Comparison of ENCODE assay signal across 36 mouse cellular contexts in the genomic region with DNA sequence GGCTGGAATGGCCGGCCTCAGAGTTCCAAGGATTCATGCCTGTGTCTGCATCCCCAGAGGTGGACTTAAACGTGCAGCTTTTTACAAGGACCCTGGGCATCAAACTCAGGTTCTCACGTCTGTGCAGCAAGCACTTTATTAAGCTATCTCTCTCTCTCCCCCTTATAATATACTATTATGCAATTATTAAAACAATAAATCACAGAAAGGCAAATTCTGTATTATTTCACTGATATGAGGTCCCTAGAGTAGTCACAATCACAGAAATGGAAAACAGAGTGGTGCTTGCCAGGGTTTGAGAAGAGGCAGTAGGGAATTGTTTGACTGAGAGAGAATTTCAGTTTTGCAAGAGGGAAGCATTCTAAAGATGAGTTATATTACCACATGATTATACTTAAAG. TPM values are rescaled to one million over a fixed set of nuclear protein-coding genes. Genes with fewer than 3 reads are reported as not detected.
A peak's percentile ranks its signal among the peaks of the same experiment; 100 is the strongest.
DNase-seq lines count a peak whose midpoint lies in the region; ATAC-seq and TF ChIP-seq lines count a peak whose summit lies in the region.
"Had no signal": no experiment of that assay in that cellular context is flagged by ENCODE, and none has a peak within 500 bp of the region (broad histone marks: within the 10 kb centered on the region; RNA-seq: fewer than 3 reads in every experiment).

No protein-coding gene starts in this region.

- TF ChIP-seq EP300 in stomach, postnatal 0 days (optimal IDR thresholded peaks at IDR 0.05), result no peak

- WGBS in stomach, embryonic 14.5 days, result 52% methylated on average over 3 of the region's 3 CpGs
- 56% methylated on average over 3 of the region's 3 CpGs for WGBS in stomach, postnatal 0 days
- WGBS in embryonic facial prominence, embryonic 13.5 days, result 32% methylated on average over 3 of the region's 3 CpGs
- WGBS in limb, embryonic 13.5 days, result 17% methylated on average over 3 of the region's 3 CpGs
- WGBS in forebrain, embryonic 16.5 days, result 62% methylated on average over 3 of the region's 3 CpGs

- TF ChIP-seq CTCF in stomach, postnatal 0 days (IDR thresholded peaks at IDR 0.05; ENCODE audit: low read depth), result no peak

- no peak for ATAC-seq in stomach, embryonic 14.5 days (ENCODE audit: insufficient number of reproducible peaks, insufficient read depth, low FRiP score, low read depth)
- no peak for ATAC-seq in stomach, postnatal 0 days (ENCODE audit: low FRiP score, low TSS enrichment)
- ATAC-seq in embryonic facial prominence, embryonic 13.5 days (ENCODE audit: insufficient number of reproducible peaks, insufficient read depth, low FRiP score, low TSS enrichment, low read depth), result no peak
- no peak for ATAC-seq in limb, embryonic 13.5 days (ENCODE audit: low FRiP score, low read depth)
- no peak for ATAC-seq in forebrain, embryonic 16.5 days
- ATAC-seq: activated CD4-positive, CD25-positive, alpha-beta regulatory T cell, adult 4 months; forebrain, embryonic 14.5 days; hindbrain, postnatal 0 days; intestine, embryonic 15.5 days; lung, postnatal 0 days; midbrain, embryonic 13.5 days had no signal

- no peak overlapping the region for H3K4me2 ChIP-seq in stomach, embryonic 14.5 days (replicated peaks; ENCODE audit: low read depth, low read length)
- no peak overlapping the region for H3K4me2 ChIP-seq in stomach, postnatal 0 days (replicated peaks; ENCODE audit: low read depth)
- H3K4me2 ChIP-seq in embryonic facial prominence, embryonic 13.5 days, result no peak overlapping the region
- no peak overlapping the region for H3K4me2 ChIP-seq in limb, embryonic 13.5 days (replicated peaks)
- no peak overlapping the region for H3K4me2 ChIP-seq in forebrain, embryonic 16.5 days (ENCODE audit: low read length)
- H3K4me2 ChIP-seq: hindbrain, embryonic 12.5 days; intestine, embryonic 15.5 days; liver, embryonic 13.5 days; midbrain, embryonic 13.5 days had no signal

- H3K4me3 ChIP-seq in stomach, embryonic 14.5 days (ENCODE audit: low read depth, low read length), result no peak overlapping the region
- no peak overlapping the region for H3K4me3 ChIP-seq in stomach, postnatal 0 days (ENCODE audit: low read depth, low read length)
- no peak overlapping the region for H3K4me3 ChIP-seq in embryonic facial prominence, embryonic 13.5 days
- no peak overlapping the region for H3K4me3 ChIP-seq in limb, embryonic 13.5 days
- no peak overlapping the region for H3K4me3 ChIP-seq in forebrain, embryonic 16.5 days (replicated peaks; ENCODE audit: low read length)
- H3K4me3 ChIP-seq: hindbrain, embryonic 12.5 days; intestine, embryonic 15.5 days; layer of hippocampus, adult 2 months; liver, embryonic 13.5 days; megakaryocyte, embryonic 14.5 days; midbrain, embryonic 13.5 days had no signal

- H3K4me1 ChIP-seq in stomach, embryonic 14.5 days (ENCODE audit: control insufficient read depth, insufficient read depth, low read length), result 0 out of 2 replicates have a peak, but pooled peaks cover 4% of the 10 kb centered on the region
- H3K4me1 ChIP-seq in stomach, postnatal 0 days (replicated peaks; ENCODE audit: control insufficient read depth, insufficient read depth), result no peaks in the 10 kb centered on the region
- H3K4me1 ChIP-seq in embryonic facial prominence, embryonic 13.5 days, result peaks cover 39% of the 10 kb centered on the region
- H3K4me1 ChIP-seq in limb, embryonic 13.5 days, result peaks cover 64% of the 10 kb centered on the region
- peaks cover 6% of the 10 kb centered on the region for H3K4me1 ChIP-seq in forebrain, embryonic 16.5 days (replicated peaks; ENCODE audit: control insufficient read depth, insufficient read depth, low read length)
- H3K4me1 ChIP-seq: liver, embryonic 13.5 days; megakaryocyte, embryonic 14.5 days had no signal

- no peaks in the 10 kb centered on the region for H3K27me3 ChIP-seq in stomach, embryonic 14.5 days (ENCODE audit: control insufficient read depth, insufficient read depth, low read length)
- H3K27me3 ChIP-seq in stomach, postnatal 0 days (ENCODE audit: control insufficient read depth, insufficient read depth, low read length), result no peaks in the 10 kb centered on the region
- no peaks in the 10 kb centered on the region for H3K27me3 ChIP-seq in embryonic facial prominence, embryonic 13.5 days
- H3K27me3 ChIP-seq in limb, embryonic 13.5 days, result no peaks in the 10 kb centered on the region
- H3K27me3 ChIP-seq in forebrain, embryonic 16.5 days (replicated peaks; ENCODE audit: control insufficient read depth, insufficient read depth, low read length), result no peaks in the 10 kb centered on the region
- H3K27me3 ChIP-seq: intestine, embryonic 15.5 days; liver, embryonic 13.5 days; midbrain, embryonic 13.5 days had no signal

- H3K27ac ChIP-seq in stomach, embryonic 14.5 days (ENCODE audit: low read length), result peak overlapping the region; percentile 15; the same call in 1 of the 2 replicates
- no peak overlapping the region for H3K27ac ChIP-seq in stomach, postnatal 0 days (replicated peaks)
- peak overlapping the region; percentile 71 for H3K27ac ChIP-seq in embryonic facial prominence, embryonic 13.5 days
- peak overlapping the region; percentile 69; the same call in 1 of the 2 replicates for H3K27ac ChIP-seq in limb, embryonic 13.5 days
- no peak overlapping the region for H3K27ac ChIP-seq in forebrain, embryonic 16.5 days (ENCODE audit: low read length)
- H3K27ac ChIP-seq: hindbrain, embryonic 12.5 days; hindbrain, postnatal 0 days; layer of hippocampus, adult 2 months; liver, embryonic 13.5 days; midbrain, embryonic 13.5 days had no signal

- H3K9ac ChIP-seq in stomach, embryonic 14.5 days (replicated peaks; ENCODE audit: low read depth, low read length), result no peak overlapping the region
- no peak overlapping the region for H3K9ac ChIP-seq in stomach, postnatal 0 days (ENCODE audit: low read length)
- H3K9ac ChIP-seq in embryonic facial prominence, embryonic 13.5 days, result no peak overlapping the region
- H3K9ac ChIP-seq in limb, embryonic 13.5 days, result no peak overlapping the region
- no peak overlapping the region for H3K9ac ChIP-seq in forebrain, embryonic 16.5 days (replicated peaks; ENCODE audit: low read depth, low read length)
- H3K9ac ChIP-seq: hindbrain, embryonic 12.5 days; intestine, embryonic 15.5 days; liver, embryonic 13.5 days; midbrain, embryonic 13.5 days had no signal

- DNase-seq in stomach, postnatal 0 days (ENCODE audit: low spot score), result no peak
- no peak for DNase-seq in layer of hippocampus, adult 9-11 months
- DNase-seq in thymus, postnatal 25 days, result no peak
- DNase-seq: adrenal gland, adult 2 months; adrenal gland, postnatal 36 days; B cell, adult 2 months; cerebellum, adult 2 months; cerebellum, postnatal 25 days; gastrocnemius, postnatal 36 days; kidney, adult 2 months; kidney, postnatal 36 days; layer of hippocampus, postnatal 36 days; left cerebral cortex, postnatal 4 days; liver, embryonic 13.5 days; lung, adult 18-20 months; lung, postnatal 4 days; right cerebral cortex, postnatal 25 days; thymus, adult 2 months; thymus, postnatal 4 days had no signal

- H3K9me3 ChIP-seq in stomach, embryonic 14.5 days (ENCODE audit: control insufficient read depth, low read depth, low read length), result no peaks in the 10 kb centered on the region
- H3K9me3 ChIP-seq in stomach, postnatal 0 days (ENCODE audit: control insufficient read depth, low read length), result no peaks in the 10 kb centered on the region
- no peaks in the 10 kb centered on the region for H3K9me3 ChIP-seq in embryonic facial prominence, embryonic 13.5 days
- no peaks in the 10 kb centered on the region for H3K9me3 ChIP-seq in limb, embryonic 13.5 days
- H3K9me3 ChIP-seq in forebrain, embryonic 16.5 days (ENCODE audit: control insufficient read depth, low read length), result no peaks in the 10 kb centered on the region
- H3K9me3 ChIP-seq: hindbrain, embryonic 12.5 days; intestine, embryonic 15.5 days; liver, embryonic 13.5 days; megakaryocyte, embryonic 14.5 days; midbrain, embryonic 13.5 days had no signal

- H3K36me3 ChIP-seq in stomach, embryonic 14.5 days (ENCODE audit: control insufficient read depth, insufficient read depth, low read length), result no peaks in the 10 kb centered on the region
- H3K36me3 ChIP-seq in stomach, postnatal 0 days (ENCODE audit: control insufficient read depth, insufficient read depth, low read length), result no peaks in the 10 kb centered on the region
- H3K36me3 ChIP-seq in embryonic facial prominence, embryonic 13.5 days, result no peaks in the 10 kb centered on the region
- H3K36me3 ChIP-seq in limb, embryonic 13.5 days, result no peaks in the 10 kb centered on the region
- H3K36me3 ChIP-seq in forebrain, embryonic 16.5 days (ENCODE audit: control insufficient read depth, insufficient read depth), result no peaks in the 10 kb centered on the region
- H3K36me3 ChIP-seq: hindbrain, embryonic 12.5 days; intestine, embryonic 15.5 days; liver, embryonic 13.5 days; midbrain, embryonic 13.5 days had no signal

RNA-seq across cellular contexts. Expression of a gene that starts 11.1 kb away (rescaled TPM):
- polyA plus RNA-seq in stomach, embryonic 14.5 days (2014; fragmentation: Nextera tagmentation; extraction: Ambion mirVana), result not detected in 2 replicates
- polyA plus RNA-seq in stomach, postnatal 0 days (2015; fragmentation: Nextera tagmentation; extraction: Ambion mirVana), result not detected in 2 replicates
- not detected in 2 replicates for polyA plus RNA-seq in embryonic facial prominence, embryonic 13.5 days (2015; fragmentation: Nextera tagmentation; extraction: Ambion mirVana)
- not detected in 2 replicates for polyA plus RNA-seq in limb, embryonic 13.5 days (2015; fragmentation: Nextera tagmentation; extraction: Ambion mirVana)
- not detected in 2 replicates for polyA plus RNA-seq in forebrain, embryonic 16.5 days (2015; fragmentation: Nextera tagmentation; extraction: Ambion mirVana)
- polyA plus RNA-seq: activated CD4-positive, CD25-positive, alpha-beta regulatory T cell, adult 4 months; adrenal gland, adult 2 months; cerebellum, adult 2 months; forebrain, embryonic 14.5 days; frontal cortex, adult 2 months; heart, embryonic 14.5 days; hindbrain, embryonic 12.5 days; hindbrain, postnatal 0 days; intestine, embryonic 15.5 days; kidney, adult 2 months; kidney, embryonic 16.5 days; liver, embryonic 13.5 days; lung, postnatal 0 days; midbrain, embryonic 13.5 days; neural tube, embryonic 11.5 days; thymus, adult 2 months had no signal

RNA-seq across cellular contexts. Expression of a gene that starts 29.2 kb away (rescaled TPM):
- polyA plus RNA-seq in stomach, embryonic 14.5 days (2014; fragmentation: Nextera tagmentation; extraction: Ambion mirVana), result 2.8 TPM in 2 replicates
- 0.38 and 0.50 TPM in 2 replicates for polyA plus RNA-seq in stomach, postnatal 0 days (2015; fragmentation: Nextera tagmentation; extraction: Ambion mirVana)
- polyA plus RNA-seq in embryonic facial prominence, embryonic 13.5 days (2015; fragmentation: Nextera tagmentation; extraction: Ambion mirVana), result 4.3 and 4.6 TPM in 2 replicates
- polyA plus RNA-seq in limb, embryonic 13.5 days (2015; fragmentation: Nextera tagmentation; extraction: Ambion mirVana), result 4.3 and 4.5 TPM in 2 replicates
- 19.4 and 21.6 TPM in 2 replicates for polyA plus RNA-seq in forebrain, embryonic 16.5 days (2015; fragmentation: Nextera tagmentation; extraction: Ambion mirVana)

RNA-seq across cellular contexts. Expression of a gene that starts 29.3 kb away (rescaled TPM):
- 22.1 and 23.9 TPM in 2 replicates for polyA plus RNA-seq in stomach, embryonic 14.5 days (2014; fragmentation: Nextera tagmentation; extraction: Ambion mirVana)
- polyA plus RNA-seq in stomach, postnatal 0 days (2015; fragmentation: Nextera tagmentation; extraction: Ambion mirVana), result 7.9 and 9.3 TPM in 2 replicates
- polyA plus RNA-seq in embryonic facial prominence, embryonic 13.5 days (2015; fragmentation: Nextera tagmentation; extraction: Ambion mirVana), result 23.3 and 24.0 TPM in 2 replicates
- 21.2 and 21.6 TPM in 2 replicates for polyA plus RNA-seq in limb, embryonic 13.5 days (2015; fragmentation: Nextera tagmentation; extraction: Ambion mirVana)
- 15.7 and 20.6 TPM in 2 replicates for polyA plus RNA-seq in forebrain, embryonic 16.5 days (2015; fragmentation: Nextera tagmentation; extraction: Ambion mirVana)

RNA-seq across cellular contexts. Expression of a gene that starts 40.9 kb away (rescaled TPM):
- polyA plus RNA-seq in stomach, embryonic 14.5 days (2014; fragmentation: Nextera tagmentation; extraction: Ambion mirVana), result 0.51 and 0.69 TPM in 2 replicates
- 0.19 and 0.31 TPM in 2 replicates for polyA plus RNA-seq in stomach, postnatal 0 days (2015; fragmentation: Nextera tagmentation; extraction: Ambion mirVana)
- 0.72 and 1.1 TPM in 2 replicates for polyA plus RNA-seq in embryonic facial prominence, embryonic 13.5 days (2015; fragmentation: Nextera tagmentation; extraction: Ambion mirVana)
- polyA plus RNA-seq in limb, embryonic 13.5 days (2015; fragmentation: Nextera tagmentation; extraction: Ambion mirVana), result 0.78 and 1.0 TPM in 2 replicates
- polyA plus RNA-seq in forebrain, embryonic 16.5 days (2015; fragmentation: Nextera tagmentation; extraction: Ambion mirVana), result 1.3 and 2.3 TPM in 2 replicates

RNA-seq across cellular contexts. Expression of a gene that starts 41.1 kb away (rescaled TPM):
- polyA plus RNA-seq in stomach, embryonic 14.5 days (2014; fragmentation: Nextera tagmentation; extraction: Ambion mirVana), result 15.1 and 17.4 TPM in 2 replicates
- polyA plus RNA-seq in stomach, postnatal 0 days (2015; fragmentation: Nextera tagmentation; extraction: Ambion mirVana), result 4.1 and 4.7 TPM in 2 replicates
- polyA plus RNA-seq in embryonic facial prominence, embryonic 13.5 days (2015; fragmentation: Nextera tagmentation; extraction: Ambion mirVana), result 17.7 and 20.8 TPM in 2 replicates
- polyA plus RNA-seq in limb, embryonic 13.5 days (2015; fragmentation: Nextera tagmentation; extraction: Ambion mirVana), result 16.6 and 18.2 TPM in 2 replicates
- 25.1 and 26.3 TPM in 2 replicates for polyA plus RNA-seq in forebrain, embryonic 16.5 days (2015; fragmentation: Nextera tagmentation; extraction: Ambion mirVana)

Comparison
In these comparisons a context has a peak if more than half of its experiments do, and no peak if none do; other contexts are left out.
1. H3K27ac ChIP-seq: peak in stomach, embryonic 14.5 days (single experiment), embryonic facial prominence, embryonic 13.5 days (single experiment) and limb, embryonic 13.5 days (single experiment); none in stomach, postnatal 0 days (single experiment) and forebrain, embryonic 16.5 days (single experiment).